Mouse (Mus musculus) MEL (cell line): ENCODE data around the gene Mpp3. TPM values are rescaled to one million over a fixed set of nuclear protein-coding genes. Genes with fewer than 3 reads are reported as not detected.

ENCODE experiments used
- DNase-seq: peaks from one replicate; pipeline ENCODE4 v3.0.0; 2011; ENCODE audit warnings: low read depth, low spot score
- H3K27ac ChIP-seq: 2 replicates; pipeline ENCODE4 v1.5.1; 2012; ENCODE audit warnings: low read depth, mild to moderate bottlenecking, control low read depth, low read length, moderate library complexity; ENCODE audit not compliant: control insufficient read depth
- H3K27me3 ChIP-seq, 2 experiments: fragments of 150-350 bp in 1 of 2; sonication (generic) in 1 of 2; 2 replicates each; pipeline ENCODE4 v1.6.1; 2012; ENCODE audit warnings: low read length in 2 of 2, mild to moderate bottlenecking in 2 of 2, improper control_type of control experiment in 1 of 2, moderate library complexity in 1 of 2; ENCODE audit not compliant: insufficient read depth in 2 of 2, control insufficient read depth in 1 of 2
- H3K36me3 ChIP-seq, 2 experiments: 2 replicates each; pipeline ENCODE4 v1.6.1; 2012 to 2014; ENCODE audit warnings: low read length in 2 of 2, improper control_type of control experiment in 1 of 2, inconsistent platforms in 1 of 2, mild to moderate bottlenecking in 1 of 2; ENCODE audit not compliant: insufficient read depth in 2 of 2, control insufficient read depth in 1 of 2
- H3K4me1 ChIP-seq, 2 experiments: fragments of 150-350 bp in 1 of 2; sonication (generic) in 1 of 2; 2 replicates each; pipeline ENCODE4 v1.6.1; 2012; ENCODE audit warnings: low read length in 2 of 2, improper control_type of control experiment in 1 of 2, mild to moderate bottlenecking in 1 of 2; ENCODE audit not compliant: insufficient read depth in 2 of 2, control insufficient read depth in 1 of 2
- H3K4me3 ChIP-seq, 2 experiments: fragments of 150-350 bp in 1 of 2; sonication (generic) in 1 of 2; 2 replicates each; pipeline ENCODE4 v1.5.1; 2012; ENCODE audit warnings: low read depth in 2 of 2, low read length in 2 of 2, mild to moderate bottlenecking in 2 of 2, moderate library complexity in 2 of 2, control low read depth in 1 of 2, improper control_type of control experiment in 1 of 2; ENCODE audit not compliant: control insufficient read depth in 1 of 2, insufficient read depth in 1 of 2
- H3K79me2 ChIP-seq: 2 replicates; pipeline ENCODE4 v1.6.1; 2012; ENCODE audit warnings: mild to moderate bottlenecking, low read length, moderate library complexity; ENCODE audit not compliant: control insufficient read depth, poor library complexity, insufficient read depth
- H3K9ac ChIP-seq: 2 replicates; pipeline ENCODE4 v1.6.1; 2012; ENCODE audit warnings: low read depth, mild to moderate bottlenecking, control low read depth, low read length, moderate library complexity; ENCODE audit not compliant: control insufficient read depth, poor library complexity, severe bottlenecking
- H3K9me3 ChIP-seq: fragments of 150-350 bp; sonication (generic); replicated peaks from 2 replicates; pipeline ENCODE4 v1.6.1; 2012; ENCODE audit warnings: mild to moderate bottlenecking, low read length, improper control_type of control experiment, moderate library complexity; ENCODE audit not compliant: insufficient read depth
- BHLHE40 ChIP-seq: IDR thresholded peaks from 2 replicates; pipeline ENCODE4 v1.6.1; 2012; ENCODE audit warnings: low read depth, mild to moderate bottlenecking, inconsistent platforms, low read length, improper control_type of control experiment, borderline replicate concordance
- CHD2 ChIP-seq: IDR thresholded peaks from 2 replicates; pipeline ENCODE4 v1.6.1; 2011; ENCODE audit warnings: low read length, improper control_type of control experiment
- CTCF ChIP-seq, 3 experiments: IDR thresholded peaks in 2 of 3; conservative IDR thresholded peaks in 1 of 3; 2 replicates each; pipeline ENCODE4 v1.5.1; 2011 to 2012; ENCODE audit warnings: low read length in 3 of 3, low read depth in 2 of 3, mild to moderate bottlenecking in 2 of 3, improper control_type of control experiment in 1 of 3, inconsistent platforms in 1 of 3, mixed read lengths in 1 of 3, moderate library complexity in 1 of 3; ENCODE audit not compliant: control insufficient read depth in 1 of 3, insufficient read depth in 1 of 3, poor library complexity in 1 of 3, severe bottlenecking in 1 of 3
- E2F4 ChIP-seq: IDR thresholded peaks from 2 replicates; pipeline ENCODE4 v1.6.1; 2011; ENCODE audit warnings: low read depth, low read length, improper control_type of control experiment, borderline replicate concordance
- ELF1 ChIP-seq: IDR thresholded peaks from 2 replicates; pipeline ENCODE4 v1.6.1; 2014; ENCODE audit warnings: low read depth, mild to moderate bottlenecking, inconsistent platforms, low read length, improper control_type of control experiment, moderate library complexity
- GABPA ChIP-seq: IDR thresholded peaks from 2 replicates; pipeline ENCODE4 v1.6.1; 2012; ENCODE audit warnings: low read depth, mild to moderate bottlenecking, inconsistent platforms, low read length, improper control_type of control experiment, moderate library complexity
- HCFC1 ChIP-seq: IDR thresholded peaks from 2 replicates; pipeline ENCODE4 v1.6.1; 2012; ENCODE audit warnings: low read depth, mild to moderate bottlenecking, inconsistent platforms, low read length, improper control_type of control experiment, moderate library complexity
- JUND ChIP-seq: IDR thresholded peaks from 2 replicates; pipeline ENCODE4 v1.6.1; 2011; ENCODE audit warnings: low read depth, mild to moderate bottlenecking, improper control_type of control experiment, low read length
- MAZ ChIP-seq: IDR thresholded peaks from 2 replicates; pipeline ENCODE4 v1.6.1; 2012; ENCODE audit warnings: low read depth, mild to moderate bottlenecking, inconsistent platforms, low read length, improper control_type of control experiment
- MYC ChIP-seq: IDR thresholded peaks from 2 replicates; pipeline ENCODE4 v1.6.1; 2011; ENCODE audit warnings: low read depth, mild to moderate bottlenecking, low read length, improper control_type of control experiment, moderate library complexity
- POLR2A ChIP-seq, 2 experiments: IDR thresholded peaks; 2 replicates each; pipeline ENCODE4 v1.6.1; 2011 to 2012; ENCODE audit warnings: low read length in 2 of 2, mild to moderate bottlenecking in 2 of 2, control low read depth in 1 of 2, improper control_type of control experiment in 1 of 2, low read depth in 1 of 2, moderate library complexity in 1 of 2; ENCODE audit not compliant: control insufficient read depth in 1 of 2, insufficient read depth in 1 of 2, poor library complexity in 1 of 2
- POLR2AphosphoS2 ChIP-seq: IDR thresholded peaks from 2 replicates; pipeline ENCODE4 v1.6.1; 2011; ENCODE audit warnings: low read length, improper control_type of control experiment
- POLR2AphosphoS5 ChIP-seq: IDR thresholded peaks from 2 replicates; pipeline ENCODE4 v1.6.1; 2012; ENCODE audit warnings: low read depth, borderline replicate concordance, mild to moderate bottlenecking, inconsistent platforms, low read length, moderate library complexity, mixed read lengths
- RCOR1 ChIP-seq: IDR thresholded peaks from 2 replicates; pipeline ENCODE4 v1.6.1; 2012; ENCODE audit warnings: low read depth, mild to moderate bottlenecking, inconsistent platforms, low read length, improper control_type of control experiment
- SIN3A ChIP-seq: IDR thresholded peaks from 2 replicates; pipeline ENCODE4 v1.6.1; 2012; ENCODE audit warnings: low read length, improper control_type of control experiment, inconsistent platforms
- SMC3 ChIP-seq: IDR thresholded peaks from 2 replicates; pipeline ENCODE4 v1.6.1; 2011; ENCODE audit warnings: low read depth, low read length, improper control_type of control experiment
- TBP ChIP-seq: IDR thresholded peaks from 2 replicates; pipeline ENCODE4 v1.8.0; 2011; ENCODE audit warnings: low read depth, low read length, improper control_type of control experiment
- TCF12 ChIP-seq: IDR thresholded peaks from 2 replicates; pipeline ENCODE4 v1.6.1; 2014; ENCODE audit warnings: low read depth, mild to moderate bottlenecking, inconsistent platforms, low read length, improper control_type of control experiment, moderate library complexity
- UBTF ChIP-seq: IDR thresholded peaks from 2 replicates; pipeline ENCODE4 v1.6.1; 2012; ENCODE audit warnings: low read depth, mild to moderate bottlenecking, inconsistent platforms, low read length, improper control_type of control experiment, moderate library complexity, borderline replicate concordance; ENCODE audit not compliant: insufficient read depth
- USF1 ChIP-seq: IDR thresholded peaks from 2 replicates; pipeline ENCODE4 v1.6.1; 2014; ENCODE audit warnings: low read depth, mild to moderate bottlenecking, inconsistent platforms, low read length, improper control_type of control experiment, moderate library complexity
- USF2 ChIP-seq, 2 experiments: IDR thresholded peaks; 2 replicates each; pipeline ENCODE4 v1.6.1; 2011 to 2012; ENCODE audit warnings: improper control_type of control experiment in 2 of 2, low read length in 2 of 2, borderline replicate concordance in 1 of 2, inconsistent platforms in 1 of 2, low read depth in 1 of 2, mild to moderate bottlenecking in 1 of 2; ENCODE audit not compliant: insufficient read depth in 1 of 2
- ZKSCAN1 ChIP-seq: IDR thresholded peaks from 2 replicates; pipeline ENCODE4 v1.6.1; 2012; ENCODE audit warnings: low read depth, mild to moderate bottlenecking, inconsistent platforms, low read length, improper control_type of control experiment, moderate library complexity
- ZMIZ1 ChIP-seq: IDR thresholded peaks from 2 replicates; pipeline ENCODE4 v1.6.1; 2012; ENCODE audit warnings: low read depth, mild to moderate bottlenecking, inconsistent platforms, low read length, improper control_type of control experiment, moderate library complexity
- ZNF384 ChIP-seq: IDR thresholded peaks from 2 replicates; pipeline ENCODE4 v1.6.1; 2012; ENCODE audit warnings: low read depth, mild to moderate bottlenecking, inconsistent platforms, low read length, improper control_type of control experiment
- polyA plus RNA-seq, 2 experiments: library from polyadenylated mRNA; stranded (reverse) in 1 of 2; unstranded in 1 of 2; fragments of >175 nt in 1 of 2; fragments of >200 nt in 1 of 2; gene quantifications; 2 replicates each; pipeline versions ENCODE4 v1.2.1 to v1.2.4; 2012; ENCODE audit warnings: low replicate concordance in 2 of 2, low read depth in 1 of 2; ENCODE audit not compliant: insufficient read length in 2 of 2, insufficient read depth in 1 of 2, missing spikeins in 1 of 2
- total RNA-seq: library from RNA; depleted of rRNA; stranded (reverse); fragments of 300-350 nt; gene quantifications from 2 replicates; pipeline ENCODE4 v1.2.3, GENCODE M21; 2012

The Mpp3 gene
- total and polyA plus RNA-seq, 3 experiments: 5.5 to 7.1 TPM; not detected in 1

- TF ChIP-seq CTCF (IDR thresholded peaks at IDR 0.05 in 2 of 3, conservative IDR thresholded peaks at IDR 0.05 in 1 of 3; ENCODE audit: control insufficient read depth in 1 of 3, insufficient read depth in 1 of 3, low read depth in 2 of 3, low read length in 3 of 3, poor library complexity in 1 of 3, severe bottlenecking in 1 of 3): peak; percentile 87 to 93 (median 91)
These were observed 11.9 kb upstream of the Mpp3 start (continued) for GRCm38 (mm10) chr11:102040138-102040524.

GRCm38 (mm10) chr11:102039487-102040137, 11.4 kb upstream of the Mpp3 start:
- Histone ChIP-seq H3K9me3 (no peaks in the 10 kb centered on the region), H3K27ac (no peak overlapping the region), H3K36me3 (no peaks in the 10 kb centered on the region), H3K79me2 (no peaks in the 10 kb centered on the region), H3K4me1 (0 out of 4 replicates have a peak, but pooled peaks cover 0 to 4% of the 10 kb centered on the region in 2 experiments), H3K9ac (no peak overlapping the region), H3K4me3 (no peak overlapping the region), H3K27me3 (peaks cover 2 to 7% of the 10 kb centered on the region in 2 experiments)
- TF ChIP-seq HCFC1: no peak
- TF ChIP-seq TBP: no peak
- no peak for TF ChIP-seq GABPA
- TF ChIP-seq ZKSCAN1: no peak
- TF ChIP-seq ZMIZ1: no peak
- TF ChIP-seq ZNF384: no peak
- no peak for TF ChIP-seq ELF1
- no peak for TF ChIP-seq USF2 (IDR thresholded peaks at IDR 0.05; ENCODE audit: borderline replicate concordance in 1 of 2, insufficient read depth in 1 of 2, low read depth in 1 of 2, low read length in 2 of 2)
- DNase-seq: no peak

GRCm38 (mm10) chr11:102037789-102038188, 9.5 kb upstream of the Mpp3 start:
- H3K27me3 ChIP-seq: peaks cover 2 to 7% of the 10 kb centered on the region in 2 experiments
- H3K27ac ChIP-seq: no peak overlapping the region
- H3K4me3 ChIP-seq: no peak overlapping the region
- TF ChIP-seq RCOR1: no peak
- no peak for TF ChIP-seq TBP
- TF ChIP-seq POLR2A (IDR thresholded peaks at IDR 0.05; ENCODE audit: control insufficient read depth in 1 of 2, insufficient read depth in 1 of 2, low read depth in 1 of 2, low read length in 2 of 2, poor library complexity in 1 of 2): no peak
- no peak for TF ChIP-seq POLR2AphosphoS2
- no peak for TF ChIP-seq SIN3A
- TF ChIP-seq TCF12: no peak
- TF ChIP-seq MYC: no peak
- no peak for TF ChIP-seq UBTF
- no peak for TF ChIP-seq SMC3
- TF ChIP-seq CHD2: no peak
- TF ChIP-seq JUND: no peak
- no peak for TF ChIP-seq USF2 (IDR thresholded peaks at IDR 0.05; ENCODE audit: borderline replicate concordance in 1 of 2, insufficient read depth in 1 of 2, low read depth in 1 of 2, low read length in 2 of 2)
- TF ChIP-seq ZNF384: no peak
- TF ChIP-seq USF1: no peak
- TF ChIP-seq BHLHE40: no peak
- TF ChIP-seq E2F4: no peak
- TF ChIP-seq MAZ: no peak
- no peak for TF ChIP-seq GABPA
- no peak for TF ChIP-seq POLR2AphosphoS5
- TF ChIP-seq ZMIZ1: no peak
- H3K9ac ChIP-seq: no peak overlapping the region
- H3K79me2 ChIP-seq: no peaks in the 10 kb centered on the region
- H3K9me3 ChIP-seq: no peaks in the 10 kb centered on the region
- no peaks in the 10 kb centered on the region for H3K36me3 ChIP-seq
- no peak for DNase-seq
- H3K4me1 ChIP-seq: 0 out of 4 replicates have a peak, but pooled peaks cover 0 to 4% of the 10 kb centered on the region in 2 experiments
